Mouse (Mus musculus): ENCODE data around the gene Fam76b.

DNA sequence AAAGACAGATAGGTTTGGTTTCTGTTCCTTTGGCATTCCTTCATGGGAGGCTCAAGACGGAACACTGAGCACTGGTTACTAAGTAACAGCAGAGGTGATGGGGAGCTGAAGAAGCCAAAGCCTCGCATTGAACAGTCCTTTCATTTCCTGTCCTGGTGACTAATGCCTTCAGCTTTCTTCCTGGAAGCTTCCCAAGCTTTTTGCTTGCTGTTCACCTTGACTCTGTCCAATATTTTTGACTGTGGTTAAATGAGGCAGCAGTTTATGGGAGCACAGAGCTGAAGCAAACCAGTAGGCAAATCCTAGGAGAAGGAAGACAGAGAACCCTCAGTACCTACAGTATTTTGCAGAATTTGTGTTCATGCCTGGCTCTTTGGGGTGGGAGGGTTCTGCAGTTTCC is 47.8 kb downstream of the Fam76b start:
- TF ChIP-seq POLR2A (IDR thresholded peaks at IDR 0.05; ENCODE audit: low read depth, low read length) (no peak), CTCF (IDR thresholded peaks at IDR 0.05; ENCODE audit: extremely low read depth, insufficient read depth, insufficient read length, insufficient replicate concordance) (no peak)
